Mouse (Mus musculus): ENCODE measurements around the gene Gm27029. TPM values are rescaled to one million over a fixed set of nuclear protein-coding genes. Genes with fewer than 3 reads are reported as not detected.
A peak's percentile ranks its signal among the peaks of the same experiment; 100 is the strongest.
"Not testable (repeated sequence)": the region's sequence is repeated elsewhere in the genome, so short reads cannot be mapped to it uniquely, and the experiment has no call there.

Gene Gm27029
- total RNA-seq, 2 experiments from 2014 or later: 6.4 to 6.9 TPM

DNA sequence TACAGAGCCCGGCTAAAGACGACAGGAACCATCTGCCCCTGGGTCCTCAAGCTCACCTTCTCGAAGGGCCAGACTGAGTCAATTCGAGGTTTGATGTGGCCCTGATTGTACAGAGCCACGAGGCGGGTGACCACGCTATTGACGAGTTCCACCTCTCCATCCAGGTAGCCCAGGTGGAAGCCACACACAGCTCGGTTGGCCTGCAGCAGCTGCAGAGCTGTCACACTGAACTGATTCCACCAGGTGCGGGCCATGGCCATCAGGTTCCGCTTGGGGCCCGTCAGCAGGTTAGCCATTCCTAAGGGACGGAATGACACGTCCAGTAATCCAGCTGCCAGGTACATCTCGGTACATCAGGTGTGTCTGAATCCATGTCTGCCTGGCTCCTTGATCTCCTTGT lies 35.7 kb upstream of the Gm27029 start:
- DNase-seq (ENCODE audit: extremely low spot score in 1 of 2, low spot score in 2 of 2): no peak
- intact Hi-C loops (cut with DNase I): no loop called here

DNA sequence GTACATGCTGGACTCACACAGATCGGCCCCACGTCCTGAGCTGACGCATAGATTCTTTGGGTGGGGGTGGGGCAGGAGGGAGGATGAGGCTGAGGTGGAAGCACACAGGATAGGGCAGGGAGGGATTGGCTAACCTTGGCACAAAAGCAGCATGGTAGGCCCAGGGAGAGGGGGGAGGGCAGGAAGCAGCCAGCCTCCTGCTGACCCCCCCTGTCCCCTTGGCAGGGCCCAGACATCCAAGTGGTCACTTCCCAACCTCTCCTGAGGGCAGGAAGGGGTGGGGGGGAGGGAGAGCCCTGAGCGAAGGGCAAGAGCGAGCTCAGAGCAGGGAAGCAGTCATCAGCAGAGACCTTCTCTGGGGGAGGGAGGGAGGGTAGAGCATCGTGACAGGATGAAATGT lies 35.1 kb upstream of the Gm27029 start:
- no peak for DNase-seq (ENCODE audit: extremely low spot score in 1 of 2, low spot score in 2 of 2)
- intact Hi-C loops (cut with DNase I): no loop called here

DNA sequence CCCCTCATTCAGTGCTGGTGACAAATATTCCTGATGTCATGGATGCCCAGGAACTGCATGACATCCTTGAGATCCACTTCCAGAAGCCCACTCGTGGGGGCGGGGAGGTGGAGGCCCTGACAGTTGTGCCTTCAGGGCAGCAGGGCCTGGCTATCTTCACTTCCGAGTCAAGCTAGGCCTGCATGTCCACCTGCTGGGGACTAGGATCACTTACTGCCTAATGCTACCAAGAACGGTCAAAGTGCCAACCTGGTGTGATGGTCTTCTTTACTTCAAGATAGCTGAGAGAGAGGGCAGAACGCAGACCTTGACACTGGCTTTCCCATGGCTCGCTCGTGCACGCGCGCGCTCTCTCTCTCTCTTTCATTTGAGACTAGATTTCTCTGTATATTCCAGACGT lies 33.6 kb upstream of the Gm27029 start:
- intact Hi-C loops (cut with DNase I): no loop called here
- no peak for DNase-seq (ENCODE audit: extremely low spot score in 1 of 2, low spot score in 2 of 2)

DNA sequence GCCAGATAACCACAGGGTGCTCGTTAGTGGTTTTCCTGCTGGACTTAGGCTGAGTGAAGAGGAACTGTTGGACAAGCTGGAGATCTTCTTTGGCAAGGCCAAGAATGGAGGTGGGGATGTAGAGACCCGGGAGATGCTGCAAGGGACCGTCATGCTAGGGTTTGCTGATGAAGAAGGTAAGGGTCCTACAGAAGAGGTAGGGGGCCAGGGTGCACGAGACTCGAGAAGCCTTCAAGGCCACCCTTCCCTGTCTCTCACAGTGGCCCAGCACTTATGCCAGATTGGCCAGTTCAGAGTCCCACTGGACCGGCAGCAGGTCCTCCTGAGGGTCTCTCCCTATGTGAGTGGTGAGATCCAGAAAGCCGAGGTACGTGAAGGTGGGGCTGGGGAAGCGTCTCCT lies 33.0 kb upstream of the Gm27029 start:
- intact Hi-C loops (cut with DNase I): no loop called here
- no peak for DNase-seq (ENCODE audit: extremely low spot score in 1 of 2, low spot score in 2 of 2)

DNA sequence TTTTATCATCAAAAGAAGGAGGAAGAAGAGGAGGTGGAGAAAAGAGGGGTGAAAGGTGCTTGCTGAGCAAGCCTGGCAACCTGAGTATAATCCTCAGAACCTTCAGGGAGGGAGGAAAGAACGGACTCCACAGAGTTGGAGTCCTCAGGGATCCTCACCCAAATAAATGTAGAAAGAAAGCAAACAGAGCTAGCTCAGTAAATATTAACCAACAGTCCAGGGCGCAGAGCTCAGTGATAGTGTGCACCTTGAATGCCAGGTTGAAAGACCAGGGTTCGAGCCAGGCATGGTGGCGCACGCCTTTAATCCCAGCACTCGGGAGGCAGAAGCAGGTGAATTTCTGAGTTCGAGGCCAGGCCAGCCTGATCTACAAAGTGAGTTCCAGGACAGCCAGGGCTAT lies 31.0 kb upstream of the Gm27029 start:
- intact Hi-C loops (cut with DNase I): no loop called here
- DNase-seq (ENCODE audit: extremely low spot score in 1 of 2, low spot score in 2 of 2): no peak

DNA sequence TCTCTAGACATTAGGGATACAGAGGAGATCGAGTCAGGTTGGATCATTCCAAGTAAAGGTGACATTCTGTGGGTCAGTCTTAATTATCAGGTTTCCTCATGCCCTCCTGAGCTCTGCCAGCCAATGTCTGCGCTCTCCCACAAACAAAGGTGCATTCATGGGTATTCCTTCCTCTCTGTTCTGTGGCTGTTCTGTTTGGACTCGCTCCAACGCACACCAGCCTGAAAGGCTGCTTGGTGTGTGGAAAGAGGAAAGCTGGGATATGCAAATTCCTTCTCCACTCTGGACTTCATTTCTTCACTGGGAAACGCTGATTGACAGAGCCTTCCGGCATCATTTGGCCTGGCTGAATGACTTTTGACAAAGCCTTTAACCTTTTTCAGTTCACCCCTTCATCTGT lies 30.1 kb upstream of the Gm27029 start:
- intact Hi-C loops (cut with DNase I): no loop called here
- no peak for DNase-seq (ENCODE audit: extremely low spot score in 1 of 2, low spot score in 2 of 2)

DNA sequence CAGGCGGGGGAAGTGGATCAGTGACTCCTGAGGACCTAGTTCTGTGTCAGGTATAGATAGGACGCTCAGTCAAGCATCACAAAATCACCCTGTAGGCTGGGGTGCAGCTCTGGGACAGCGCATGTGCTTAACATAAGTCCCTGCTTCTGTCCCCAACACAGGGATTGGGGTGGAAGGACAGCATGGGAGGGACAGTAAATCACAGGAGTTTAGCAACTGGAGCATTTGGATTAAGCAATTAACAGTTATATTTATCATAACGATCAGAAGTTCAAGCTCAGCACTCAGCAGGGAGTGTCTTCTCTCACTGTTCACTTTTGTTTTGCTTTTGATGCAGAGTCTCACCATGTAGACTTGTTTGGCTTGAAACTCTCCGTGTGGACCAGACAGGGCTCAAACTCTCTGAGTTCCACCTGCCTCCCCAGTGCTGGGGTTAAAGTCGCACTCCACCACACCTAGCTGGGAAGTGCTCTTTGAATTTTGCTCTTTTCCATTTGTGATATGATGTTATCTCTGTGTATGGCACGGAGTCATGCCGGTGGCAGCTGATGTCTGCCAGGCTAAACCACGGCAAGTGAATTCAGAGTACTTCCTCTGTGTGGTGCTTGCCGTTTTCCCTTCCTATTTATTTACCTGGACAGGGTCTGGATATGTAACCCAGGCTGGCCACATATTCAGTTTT lies 27.6 kb upstream of the Gm27029 start:
- intact Hi-C loops (cut with DNase I): no loop called here

DNA sequence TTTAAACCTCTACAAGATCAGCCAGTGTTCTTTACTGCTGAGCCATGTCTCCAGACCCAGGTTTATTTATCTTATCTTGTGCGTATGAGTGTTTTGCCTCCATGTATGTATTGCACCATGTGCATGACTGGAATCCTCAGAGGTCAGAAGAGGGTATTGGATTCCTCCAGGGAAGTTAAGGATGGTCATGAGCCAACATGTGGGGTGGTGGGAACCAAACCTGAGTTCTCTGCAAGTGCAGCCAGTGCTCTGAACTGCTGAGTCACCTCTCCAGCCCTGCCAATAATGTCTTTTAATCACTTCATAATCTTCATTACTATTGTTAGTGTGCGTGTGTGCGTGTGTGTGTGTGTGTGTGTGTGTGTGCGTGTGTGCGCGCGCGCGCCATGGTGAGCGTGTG lies 26.9 kb upstream of the Gm27029 start:
- intact Hi-C loops (cut with DNase I): no loop called here
- no peak for DNase-seq (ENCODE audit: extremely low spot score in 1 of 2, low spot score in 2 of 2)

More for the DNA sequence above, 27.6 kb upstream of the Gm27029 start:
- peak in 1 of 2 experiments; percentile 3 for DNase-seq (ENCODE audit: extremely low spot score in 1 of 2, low spot score in 2 of 2)

DNA sequence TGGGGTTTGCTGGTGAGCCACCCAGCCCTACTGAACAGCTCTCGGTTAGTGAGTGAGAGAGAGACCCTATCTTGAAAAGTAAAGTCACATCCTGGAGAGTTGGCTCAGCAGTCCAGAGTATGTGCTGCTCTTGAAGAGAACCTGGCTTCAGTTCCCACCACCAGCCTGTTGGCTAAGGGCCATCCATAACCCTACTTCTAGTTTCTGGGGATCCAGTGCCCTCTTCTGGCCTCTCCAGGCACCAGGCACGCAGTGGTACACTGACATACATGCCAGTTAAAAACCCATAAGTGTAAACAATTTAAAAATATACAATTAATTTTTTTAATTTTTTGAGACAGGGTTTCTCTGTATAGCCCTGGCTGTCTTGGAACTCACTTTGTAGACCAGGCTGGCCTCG lies 25.8 kb upstream of the Gm27029 start:
- intact Hi-C loops (cut with DNase I): no loop called here
- no peak for DNase-seq (ENCODE audit: extremely low spot score in 1 of 2, low spot score in 2 of 2)

DNA sequence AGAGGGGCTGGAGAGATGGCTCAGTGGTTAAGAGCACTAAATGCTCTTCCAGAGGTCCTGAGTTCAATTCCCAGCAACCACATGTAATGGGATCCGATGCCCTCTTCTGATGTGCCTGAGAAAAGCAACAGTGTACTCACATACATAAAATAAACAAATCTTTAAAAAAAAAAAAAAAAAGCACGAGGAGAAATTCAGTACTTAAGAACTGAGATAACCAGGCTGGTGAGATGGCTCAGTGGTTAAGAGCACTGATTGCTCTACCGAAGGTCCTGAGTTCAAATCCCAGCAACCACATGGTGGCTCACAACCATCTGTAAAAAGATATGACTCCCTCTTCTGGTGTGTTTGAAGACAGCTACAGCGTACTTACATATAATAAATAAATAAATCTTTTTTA lies 25.0 kb upstream of the Gm27029 start:
- intact Hi-C loops (cut with DNase I); DNase-seq (ENCODE audit: extremely low spot score in 1 of 2, low spot score in 2 of 2): not testable (repeated sequence)

DNA sequence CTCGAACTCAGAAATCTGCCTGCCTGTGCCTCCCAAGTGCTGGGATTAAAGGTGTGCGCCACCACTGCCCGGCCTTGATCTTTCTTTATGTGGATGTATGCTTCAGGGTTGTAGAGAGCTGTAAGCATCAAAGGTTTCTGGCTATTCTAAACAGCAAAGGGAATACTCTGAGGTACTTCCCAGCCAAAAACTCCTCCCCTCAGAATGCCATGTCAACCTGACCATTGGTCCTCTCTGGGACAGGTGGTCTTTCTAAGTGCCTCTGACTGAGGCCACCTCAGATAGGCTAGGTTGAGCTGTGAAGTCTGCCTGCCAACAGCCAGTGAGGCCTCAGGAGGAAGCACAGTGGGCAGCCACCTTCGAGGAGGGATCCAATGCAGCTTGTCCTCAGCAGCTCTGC lies 24.3 kb upstream of the Gm27029 start:
- intact Hi-C loops (cut with DNase I): no loop called here
- no peak for DNase-seq (ENCODE audit: extremely low spot score in 1 of 2, low spot score in 2 of 2)

DNA sequence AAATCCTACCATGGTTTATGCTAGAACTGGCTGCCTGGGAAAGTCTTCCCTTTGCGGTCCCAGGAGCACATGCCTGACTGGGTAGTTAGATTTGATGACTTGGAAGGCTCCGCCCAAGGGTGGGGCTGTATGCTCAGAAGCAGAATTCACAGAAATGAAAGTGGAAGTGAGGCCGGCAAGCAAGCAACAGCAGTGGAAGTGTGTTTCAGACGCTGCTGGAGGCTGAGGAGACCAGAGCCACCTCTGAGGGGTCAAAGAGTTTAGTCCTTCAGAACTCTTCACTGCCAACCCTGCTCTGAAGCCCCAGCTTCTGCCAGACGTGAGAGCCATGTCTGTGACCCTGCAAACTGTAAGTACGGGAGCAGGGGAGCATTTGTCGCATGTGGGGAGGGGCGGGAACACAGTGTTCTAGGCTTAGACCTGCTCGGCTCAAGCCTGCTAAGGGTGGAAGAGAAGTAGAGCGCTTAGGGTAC lies 23.7 kb upstream of the Gm27029 start, which contains the start of gene Ifi35:
Ifi35 (plus strand) TSS at position 134 of the 473 bp plus-strand sequence.
- DNase-seq (ENCODE audit: extremely low spot score in 1 of 2, low spot score in 2 of 2): peak in 1 of 2 experiments; percentile 79
- intact Hi-C loops (cut with DNase I): no loop called here

DNA sequence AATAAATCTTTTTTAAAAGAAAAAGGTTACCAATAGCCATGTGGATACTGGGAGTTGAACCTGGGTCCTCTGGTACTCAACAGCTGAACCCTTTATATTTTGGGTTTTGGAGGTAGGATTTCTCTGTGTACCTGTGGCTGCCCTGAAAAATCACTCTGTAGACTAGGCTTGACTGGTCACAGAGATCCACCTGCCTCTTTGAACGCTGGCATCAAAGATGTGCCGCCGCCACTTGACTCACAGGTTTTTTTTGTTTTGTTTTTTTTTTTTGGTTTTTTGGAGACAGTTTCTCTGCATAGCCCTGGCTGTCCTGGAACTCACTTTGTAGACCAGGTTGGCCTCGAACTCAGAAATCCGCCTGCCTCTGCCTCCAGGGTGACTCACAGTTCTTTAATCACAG lies 23.2 kb upstream of the Gm27029 start:
- no peak for DNase-seq (ENCODE audit: extremely low spot score in 1 of 2, low spot score in 2 of 2)
- intact Hi-C loops (cut with DNase I): no loop called here

DNA sequence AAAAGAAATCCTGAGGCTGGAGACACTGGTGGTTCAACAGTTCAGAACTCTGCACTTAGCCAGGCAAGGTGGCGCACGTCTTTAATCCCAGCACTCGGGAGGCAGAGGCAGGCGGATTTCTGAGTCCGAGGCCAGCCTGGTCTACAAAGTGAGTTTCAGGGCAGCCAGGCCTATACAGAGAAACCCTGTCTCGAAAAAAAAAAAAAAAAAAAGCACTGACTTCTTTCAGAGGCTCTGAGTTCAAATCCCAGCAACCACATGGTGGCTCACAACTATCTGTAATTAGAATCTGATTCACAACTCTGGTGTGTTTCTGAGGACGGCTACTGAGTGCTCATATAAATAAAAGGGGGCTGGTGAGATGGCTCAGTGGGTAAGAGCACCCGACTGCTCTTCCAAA lies 22.3 kb upstream of the Gm27029 start:
- DNase-seq (ENCODE audit: extremely low spot score in 1 of 2, low spot score in 2 of 2); intact Hi-C loops (cut with DNase I): not testable (repeated sequence)

DNA sequence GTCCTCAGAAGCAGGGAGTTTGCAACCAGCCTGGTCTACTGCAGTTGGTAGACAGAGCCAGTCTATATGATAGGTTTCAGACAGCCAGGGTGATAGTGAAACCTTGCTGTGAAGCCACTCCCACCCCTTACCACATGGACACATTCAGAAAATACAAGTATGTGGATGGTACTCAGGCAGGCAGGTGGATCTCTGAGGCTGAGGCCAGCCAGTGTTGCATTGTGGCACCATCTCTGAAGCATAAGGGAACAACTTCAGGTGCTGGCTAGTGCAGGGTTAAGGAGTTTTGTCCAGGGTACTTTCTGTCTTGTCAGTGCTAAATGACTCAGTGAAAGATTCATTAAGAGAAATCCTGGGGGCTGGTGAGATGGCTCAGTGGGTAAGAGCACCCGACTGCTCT lies 21.7 kb upstream of the Gm27029 start:
- DNase-seq (ENCODE audit: extremely low spot score in 1 of 2, low spot score in 2 of 2): no peak
- intact Hi-C loops (cut with DNase I): no loop called here

DNA sequence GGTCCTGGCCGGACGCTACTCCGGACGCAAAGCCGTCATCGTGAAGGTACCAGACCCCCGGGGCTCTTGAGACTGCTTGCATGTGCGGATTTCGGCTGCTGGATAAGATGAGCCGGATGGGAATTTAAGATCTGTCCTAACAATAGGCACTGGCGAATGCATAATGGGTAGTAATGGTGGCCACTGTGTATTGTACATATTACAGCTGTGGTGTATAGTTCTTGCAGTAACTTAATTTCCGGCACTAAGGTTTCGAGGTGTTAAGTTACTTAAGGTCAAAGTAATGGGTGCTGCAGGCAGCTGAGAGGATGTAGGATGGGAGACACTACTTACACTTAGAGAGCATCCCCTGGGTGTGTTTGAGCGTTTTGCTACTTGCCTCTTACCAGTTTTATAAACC lies 18.2 kb upstream of the Gm27029 start:
- no peak for DNase-seq (ENCODE audit: extremely low spot score in 1 of 2, low spot score in 2 of 2)
- intact Hi-C loops (cut with DNase I): no loop called here

DNA sequence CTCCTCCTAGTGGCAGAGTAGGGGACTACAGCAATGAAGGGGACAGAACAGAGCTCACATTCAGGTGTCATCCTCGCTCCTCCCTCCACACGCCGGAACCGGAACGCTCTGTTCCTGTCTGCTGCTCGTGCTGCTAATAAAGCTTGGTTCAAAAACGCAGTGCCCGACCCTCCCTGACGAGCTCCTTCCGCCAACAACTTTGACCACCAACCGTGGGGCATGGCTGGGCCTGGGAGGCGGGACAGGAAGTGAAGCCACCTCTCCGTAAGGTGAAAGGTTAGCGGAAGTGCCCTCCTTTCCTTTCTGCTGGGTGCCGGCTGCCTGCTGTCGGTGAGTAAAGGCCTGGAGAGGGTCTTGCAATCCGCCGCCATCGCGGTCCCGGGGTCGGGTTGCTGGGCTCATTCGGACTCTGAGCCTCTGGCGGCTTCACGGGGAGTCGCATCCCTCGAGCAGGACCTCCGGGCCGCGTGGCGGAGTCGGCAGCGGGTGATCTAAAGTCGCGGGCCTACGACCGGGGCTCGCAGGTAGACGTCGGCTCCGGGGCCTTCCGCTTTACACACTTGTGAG lies 17.6 kb upstream of the Gm27029 start, which contains the start of gene Rpl27:
Rpl27 (plus strand) TSS at position 172 of the 567 bp plus-strand sequence.
- intact Hi-C loops (cut with DNase I): no loop called here
- peak; percentile 98 to 99 for DNase-seq (ENCODE audit: extremely low spot score in 1 of 2, low spot score in 2 of 2)

DNA sequence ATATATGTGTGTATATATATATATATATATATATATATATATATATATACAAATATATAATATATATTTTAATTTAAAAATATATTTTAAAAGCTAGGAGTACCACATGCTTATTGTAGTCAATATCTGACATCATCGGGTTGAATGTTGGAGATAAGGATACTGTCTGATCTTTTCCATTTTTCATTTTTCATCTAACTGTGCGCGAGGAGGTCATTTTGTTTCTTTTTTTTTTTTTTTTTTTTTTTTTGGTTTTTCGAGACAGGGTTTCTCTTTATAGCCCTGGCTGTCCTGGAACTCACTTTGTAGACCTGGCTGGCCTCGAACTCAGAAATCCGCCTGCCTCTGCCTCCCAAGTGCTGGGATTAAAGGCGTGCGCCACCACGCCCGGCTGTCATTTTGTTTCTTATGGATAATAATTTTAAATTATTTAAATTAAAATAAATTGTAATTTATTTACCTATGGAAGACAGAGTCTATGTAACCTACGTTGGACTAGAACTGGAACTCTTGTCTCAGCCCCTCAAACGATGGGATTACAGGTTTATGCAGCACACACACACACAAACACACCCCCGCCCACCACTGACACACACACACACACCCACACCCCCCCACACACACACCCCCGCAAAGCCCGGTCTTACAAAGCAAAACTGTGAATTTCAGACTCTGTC lies 17.0 kb upstream of the Gm27029 start:
- intact Hi-C loops (cut with DNase I); DNase-seq (ENCODE audit: extremely low spot score in 1 of 2, low spot score in 2 of 2): not testable (repeated sequence)

DNA sequence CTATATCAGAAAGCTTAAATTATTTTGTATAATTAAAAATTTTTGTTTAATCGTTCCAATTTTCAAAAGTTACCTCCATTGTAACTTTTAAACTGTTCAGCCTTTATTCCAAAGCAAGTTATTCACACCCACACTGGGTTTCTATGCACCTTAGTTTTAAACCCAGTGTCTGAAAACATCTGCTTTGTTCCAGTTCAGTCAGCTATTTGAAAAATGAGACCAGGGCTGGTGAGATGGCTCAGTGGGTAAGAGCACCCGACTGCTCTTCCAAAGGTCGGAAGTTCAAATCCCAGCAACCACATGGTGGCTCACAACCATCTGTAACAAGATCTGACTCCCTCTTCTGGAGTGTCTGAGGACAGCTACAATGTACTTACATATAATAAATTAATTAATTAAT lies 13.4 kb upstream of the Gm27029 start:
- DNase-seq (ENCODE audit: extremely low spot score in 1 of 2, low spot score in 2 of 2); intact Hi-C loops (cut with DNase I): not testable (repeated sequence)

DNA sequence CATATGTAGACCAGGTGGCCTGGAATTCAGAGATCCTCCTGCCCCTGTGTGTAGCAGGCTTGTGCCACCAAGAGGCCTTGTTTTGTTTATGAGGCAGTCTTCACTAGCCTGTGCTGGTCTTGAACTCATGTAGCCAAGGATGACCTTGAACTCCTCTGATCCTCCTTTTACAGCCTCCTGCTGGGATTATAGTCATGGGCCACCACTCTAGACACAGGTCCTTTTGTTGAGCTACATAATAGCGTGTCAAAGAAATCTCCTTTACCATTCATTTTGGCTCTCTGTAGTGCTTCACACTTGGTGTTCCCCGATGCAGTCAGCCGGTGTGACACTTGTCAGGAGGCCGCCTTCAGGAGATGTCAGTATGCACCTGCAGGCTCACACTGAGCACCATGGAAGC lies 12.3 kb upstream of the Gm27029 start:
- intact Hi-C loops (cut with DNase I): no loop called here
- no peak for DNase-seq (ENCODE audit: extremely low spot score in 1 of 2, low spot score in 2 of 2)

Measured in left cerebral cortex, postnatal 10 days (tissue).